Mouse (Mus musculus) ZHBTc4 (cell line): ENCODE results near the gene Hdac1.

ENCODE experiments used
- DNase-seq: peaks from one replicate; pipeline ENCODE4 v3.0.0-alpha.2; 2011; ENCODE audit warnings: low read depth, low spot score

The Hdac1 gene

GRCm38 (mm10) chr4:129476047-129476446, 66.5 kb downstream of the Hdac1 start:
- peak; percentile 55 for DNase-seq
